Mouse (Mus musculus) bone marrow macrophage, adult 2 months (primary cell): ENCODE measurements around the gene Gm49486. TPM values are rescaled to one million over a fixed set of nuclear protein-coding genes. Genes with fewer than 3 reads are reported as not detected.

Experiments used
- H3K27ac ChIP-seq: 2 replicates; pipeline ENCODE4 v1.5.1; 2012; ENCODE audit warnings: low read depth, low read length; ENCODE audit not compliant: insufficient read depth
- H3K4me1 ChIP-seq: 2 replicates; pipeline ENCODE4 v1.6.1; 2012; ENCODE audit warnings: low read length; ENCODE audit not compliant: control insufficient read depth, insufficient read depth
- H3K4me3 ChIP-seq: 2 replicates; pipeline ENCODE4 v1.5.1; 2012; ENCODE audit warnings: mild to moderate bottlenecking, low read length, moderate library complexity; ENCODE audit not compliant: insufficient read depth
- CTCF ChIP-seq: IDR thresholded peaks from 2 replicates; pipeline ENCODE4 v1.5.1; 2012; ENCODE audit warnings: low read depth, mild to moderate bottlenecking, low read length, moderate library complexity
- POLR2A ChIP-seq: IDR thresholded peaks from 2 replicates; pipeline ENCODE4 v1.6.1; 2012; ENCODE audit warnings: mild to moderate bottlenecking, low read depth, low read length, borderline replicate concordance
- polyA plus RNA-seq: library from polyadenylated mRNA; stranded (reverse); fragments of >200 nt; gene quantifications from 2 replicates; pipeline ENCODE4 v1.2.4, GENCODE M21; 2012; ENCODE audit not compliant: missing spikeins, insufficient read depth, insufficient read length

The Gm49486 gene
- polyA plus RNA-seq, 1 experiment = not detected

DNA sequence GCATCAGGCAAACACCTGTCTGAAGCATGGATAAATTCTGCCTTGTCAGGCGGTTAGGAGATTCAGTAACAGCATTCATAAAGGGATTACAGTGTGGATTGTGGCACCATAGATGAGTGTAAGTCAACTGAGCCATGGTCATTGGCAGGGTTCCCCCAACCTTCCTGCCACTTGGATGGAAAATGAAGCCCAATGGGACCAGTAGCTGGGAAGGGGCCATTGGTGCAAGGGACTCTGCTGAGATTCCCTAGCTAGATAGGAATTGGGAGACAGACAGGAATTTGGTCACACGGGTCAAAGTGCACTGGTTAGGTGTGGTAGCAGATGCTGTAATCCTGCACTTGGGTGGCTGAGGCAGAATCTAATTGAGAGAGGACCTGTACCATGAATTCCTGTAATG lies 21.0 kb downstream of the Gm49486 start:
- Histone ChIP-seq H3K4me1 (peaks cover 4% of the 10 kb centered on the region), H3K27ac (no peak overlapping the region), H3K4me3 (no peak overlapping the region)
- TF ChIP-seq POLR2A (no peak), CTCF (no peak)

DNA sequence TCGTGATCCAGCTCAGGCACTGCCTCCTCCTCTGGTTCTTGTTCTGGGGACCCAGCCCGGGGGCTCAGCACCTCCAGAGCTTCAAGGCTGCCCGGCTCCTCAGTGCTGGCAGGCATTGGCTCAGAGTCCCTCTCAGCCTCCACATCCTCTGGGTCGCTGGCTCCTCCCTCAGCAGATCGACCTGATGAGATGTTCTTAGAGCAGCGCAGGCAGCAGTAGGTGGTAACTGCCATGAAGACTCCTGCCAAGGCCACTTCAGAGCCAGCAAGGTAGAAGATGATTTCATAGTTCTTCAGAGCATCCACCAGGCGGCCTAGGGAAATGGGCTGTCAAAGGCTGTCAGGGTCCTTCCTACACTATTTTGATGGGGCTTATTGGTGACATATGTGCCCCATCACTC lies 22.0 kb downstream of the Gm49486 start:
- no peak overlapping the region for H3K4me3 ChIP-seq
- no peak for TF ChIP-seq CTCF
- TF ChIP-seq POLR2A = no peak
- H3K4me1 ChIP-seq = no peaks in the 10 kb centered on the region
- H3K27ac ChIP-seq = no peak overlapping the region

DNA sequence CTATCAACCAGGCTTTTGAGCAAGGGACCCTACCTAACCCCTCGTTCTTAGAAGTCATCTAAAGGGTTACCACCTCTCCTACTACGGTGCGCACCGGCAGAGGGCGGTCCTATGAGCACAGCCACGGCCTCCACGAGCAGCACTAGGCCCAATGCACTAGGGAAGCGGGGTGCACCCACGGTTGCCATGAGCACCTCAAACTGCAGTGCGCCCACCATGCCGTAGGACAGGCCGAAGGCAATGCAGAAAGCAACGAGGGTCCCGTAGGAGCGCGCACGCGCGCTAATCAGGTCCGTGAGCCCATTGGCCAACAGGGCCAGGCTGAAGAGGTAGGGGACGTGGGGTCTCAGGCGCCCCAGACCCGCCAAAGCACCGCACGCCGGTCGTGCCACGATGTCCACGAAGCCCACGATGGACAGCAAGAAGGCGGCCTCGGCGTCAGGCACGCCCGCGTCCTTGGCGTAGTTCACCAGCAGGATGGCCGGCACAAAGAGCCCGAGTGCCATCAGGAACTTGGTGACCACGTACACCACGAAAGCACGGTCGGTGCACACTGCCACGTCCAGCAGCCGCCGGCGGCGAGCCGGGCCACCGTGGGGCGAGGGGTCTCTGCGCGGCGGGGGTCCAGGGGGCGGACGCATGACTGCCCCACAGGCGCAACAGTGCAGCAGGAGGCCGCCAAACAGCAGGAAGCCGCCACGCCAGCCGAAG lies 22.7 kb downstream of the Gm49486 start:
- H3K4me3 ChIP-seq = peak overlapping the region; percentile 15; the same call in 1 of the 2 replicates
- TF ChIP-seq POLR2A (no peak), CTCF (no peak)
- no peaks in the 10 kb centered on the region for H3K4me1 ChIP-seq
- no peak overlapping the region for H3K27ac ChIP-seq

DNA sequence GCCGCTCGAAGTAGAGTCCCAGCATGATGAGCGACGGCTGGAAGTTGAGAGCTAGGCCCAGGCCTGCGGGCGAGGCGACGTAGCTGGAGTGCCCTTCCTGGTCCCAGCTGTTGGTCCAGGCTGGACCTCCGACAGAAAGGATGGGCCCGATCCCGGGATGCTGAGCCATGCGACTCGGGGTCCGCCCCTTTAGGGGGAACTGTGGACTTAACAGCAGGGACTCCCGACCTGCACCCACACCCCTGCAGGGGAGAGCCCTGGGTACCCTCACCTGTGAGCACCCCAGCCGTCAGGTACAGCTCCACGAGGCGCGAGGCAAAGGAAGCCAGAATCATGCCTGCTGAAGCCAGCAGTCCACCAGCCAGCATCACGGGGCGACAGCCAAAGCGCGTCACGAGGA lies 23.4 kb downstream of the Gm49486 start:
- H3K4me3 ChIP-seq = no peak overlapping the region
- TF ChIP-seq POLR2A (no peak), CTCF (no peak)
- no peak overlapping the region for H3K27ac ChIP-seq

DNA sequence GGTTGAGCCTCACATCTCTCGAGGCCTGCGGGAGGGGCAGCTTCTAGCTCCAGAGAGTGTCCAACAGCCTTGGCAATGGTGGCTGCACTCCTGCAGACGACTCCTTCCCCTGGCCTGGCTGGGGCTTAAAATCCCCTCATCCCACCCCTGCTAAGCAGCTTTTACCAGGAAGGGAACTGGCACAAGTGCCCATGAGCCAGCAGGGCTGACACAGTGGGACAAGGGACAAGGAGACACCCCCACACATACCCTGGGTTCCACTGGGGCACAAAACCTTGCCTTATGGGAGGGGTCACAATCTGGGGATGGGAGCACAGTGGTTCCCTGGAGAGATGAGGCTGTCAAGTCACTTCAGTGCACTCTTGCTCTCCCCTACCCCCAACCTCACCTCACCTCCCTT lies 25.5 kb downstream of the Gm49486 start, which contains the start of gene Slc16a8:
Gene Slc16a8 (minus strand): TSS at position 101 of the 400 bp plus-strand sequence.
- Histone ChIP-seq H3K4me1 (no peaks in the 10 kb centered on the region), H3K4me3 (no peak within 1 kb of the TSS), H3K27ac (no peak within 1 kb of the TSS)
- TF ChIP-seq POLR2A (no peak), CTCF (no peak)

More for the DNA sequence above, 23.4 kb downstream of the Gm49486 start:
- H3K4me1 ChIP-seq = no peaks in the 10 kb centered on the region

DNA sequence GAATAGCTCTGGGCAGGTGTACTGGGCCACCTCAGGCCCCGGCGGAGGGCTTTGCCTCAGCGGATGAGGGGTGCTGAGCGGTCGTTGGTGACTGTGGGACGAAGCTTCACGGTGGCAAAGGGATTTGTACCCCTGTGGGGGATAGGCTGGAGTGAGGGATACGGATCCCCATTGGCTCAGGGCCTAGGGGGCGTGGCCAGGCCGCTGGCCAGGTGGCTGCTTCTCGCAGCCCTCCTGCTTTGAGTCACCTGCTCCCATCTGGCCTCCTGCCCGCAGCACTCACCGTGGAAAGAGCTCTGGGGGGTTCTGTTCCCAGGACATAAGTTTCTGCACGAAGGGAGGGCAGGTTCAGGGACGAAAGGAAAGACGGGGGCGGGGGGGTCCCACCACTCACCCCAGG lies 29.3 kb downstream of the Gm49486 start:
- no peaks in the 10 kb centered on the region for H3K4me1 ChIP-seq
- H3K27ac ChIP-seq = no peak overlapping the region
- H3K4me3 ChIP-seq = no peak overlapping the region
- no peak for TF ChIP-seq POLR2A
- no peak for TF ChIP-seq CTCF

DNA sequence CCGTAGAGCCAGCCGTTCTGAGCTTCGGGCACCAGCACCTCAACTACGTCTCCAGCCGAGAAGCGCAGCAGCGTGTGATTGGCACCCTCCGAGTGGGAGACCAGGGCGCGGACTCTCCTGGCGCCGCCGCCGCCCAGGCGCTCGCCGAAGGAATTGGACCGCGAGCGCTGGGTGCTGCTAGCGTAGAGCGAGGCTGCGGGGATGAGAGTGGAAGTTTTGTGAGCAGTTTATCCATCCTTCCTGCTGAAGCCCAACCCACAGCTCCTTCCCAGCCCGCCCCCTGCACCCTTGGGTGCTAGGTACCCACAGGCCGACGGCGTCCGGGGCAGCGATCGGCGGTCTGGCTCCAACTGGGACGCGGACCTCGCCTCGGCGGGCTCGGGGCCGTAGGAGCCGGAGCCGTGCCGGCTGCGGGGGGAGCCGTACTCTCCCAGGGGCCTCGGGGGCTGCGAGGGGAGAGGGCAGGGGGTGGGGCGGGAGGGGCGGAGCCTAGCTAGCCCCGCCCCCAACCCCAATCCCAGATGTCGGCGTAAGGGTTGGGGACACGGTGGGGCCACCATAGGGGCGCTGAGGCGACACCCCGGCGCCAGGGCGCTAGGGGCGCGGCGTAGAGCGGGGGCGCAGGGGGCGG lies 32.0 kb downstream of the Gm49486 start:
- H3K4me3 ChIP-seq = peak overlapping the region; percentile 53

DNA sequence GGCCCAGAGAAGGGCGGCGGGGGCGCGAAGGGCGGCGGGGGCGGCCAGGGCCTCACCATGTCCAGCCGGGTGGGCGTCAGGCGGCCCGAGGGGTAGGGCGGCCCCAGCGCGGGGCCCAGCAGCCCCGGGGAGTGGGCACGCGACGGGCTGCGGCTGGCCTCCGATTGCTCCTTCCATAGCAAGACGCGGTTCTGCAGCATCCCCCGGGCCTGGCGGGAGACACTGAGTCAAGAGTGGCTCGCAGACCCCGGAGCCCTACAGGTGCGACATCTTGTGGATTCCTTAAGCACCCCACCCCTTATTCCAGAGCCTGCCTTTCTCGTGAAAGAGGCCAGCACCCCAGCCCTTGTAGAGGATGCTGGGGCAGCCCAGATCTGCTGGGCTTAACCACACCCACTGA lies 32.6 kb downstream of the Gm49486 start:
- H3K4me1 ChIP-seq = no peaks in the 10 kb centered on the region
- no peak overlapping the region for H3K27ac ChIP-seq
- TF ChIP-seq CTCF (no peak), POLR2A (no peak)
- no peak overlapping the region for H3K4me3 ChIP-seq

More for the DNA sequence above, 32.0 kb downstream of the Gm49486 start:
- Histone ChIP-seq H3K27ac (no peak overlapping the region), H3K4me1 (no peaks in the 10 kb centered on the region)
- no peak for TF ChIP-seq CTCF
- TF ChIP-seq POLR2A = no peak

DNA sequence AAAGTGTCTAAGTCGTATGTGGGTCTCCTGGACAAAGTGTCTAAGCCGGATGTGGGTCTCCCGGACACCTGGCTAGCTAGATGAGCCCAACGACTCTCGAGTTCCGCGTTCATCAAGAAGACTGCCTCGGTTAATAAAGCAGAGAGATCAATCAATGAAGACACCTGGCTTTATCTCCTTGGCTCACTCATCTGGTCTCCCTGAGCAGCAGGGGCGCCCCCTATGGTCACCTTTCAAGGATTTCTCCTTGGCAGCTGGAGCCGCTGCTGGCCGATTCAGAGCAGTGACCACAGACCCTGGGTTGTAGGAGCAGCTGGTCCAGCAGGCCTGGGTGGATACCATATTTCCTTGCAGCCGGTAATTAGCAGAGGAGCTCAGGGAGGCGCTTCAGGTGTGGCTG lies 33.2 kb downstream of the Gm49486 start:
- Histone ChIP-seq H3K4me1 (peaks cover 5% of the 10 kb centered on the region), H3K27ac (no peak overlapping the region), H3K4me3 (no peak overlapping the region)
- TF ChIP-seq CTCF (peak; percentile 25; the same call in 1 of the 2 replicates), POLR2A (no peak)

DNA sequence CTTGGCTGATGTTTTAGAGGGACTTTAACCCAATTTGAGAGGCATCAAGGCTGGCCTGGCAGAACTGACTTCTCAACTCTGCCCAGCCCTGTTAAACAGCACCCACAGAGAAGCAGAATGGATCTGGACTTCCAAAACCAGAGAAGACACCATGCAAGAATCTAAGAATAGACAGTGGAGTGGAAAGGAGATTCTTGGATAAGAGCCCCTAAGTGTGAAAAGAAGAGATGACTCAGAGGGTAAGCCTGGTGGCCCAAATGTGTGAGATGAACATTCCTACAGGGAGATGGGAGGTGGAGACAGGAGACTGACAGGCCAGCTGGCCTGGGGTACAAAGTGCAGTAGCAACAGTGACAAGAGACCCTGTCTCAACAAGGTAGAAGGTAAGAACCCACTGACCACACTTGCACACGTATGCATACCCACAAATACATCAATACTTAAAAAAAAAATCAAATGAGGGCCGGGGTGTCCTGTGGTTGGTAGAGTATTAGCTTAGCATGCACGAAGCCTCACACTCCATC lies 33.7 kb downstream of the Gm49486 start:
- Histone ChIP-seq H3K27ac (no peak overlapping the region), H3K4me3 (no peak overlapping the region), H3K4me1 (peaks cover 10% of the 10 kb centered on the region)
- TF ChIP-seq CTCF (0 out of 2 replicates have a peak, but pooled peaks have one; percentile 2), POLR2A (no peak)
